Mouse (Mus musculus) right cerebral cortex, postnatal 36 days (tissue): Measurements from ENCODE around the gene Tspan9.
A peak's percentile ranks its signal among the peaks of the same experiment; 100 is the strongest.

Experiments
- DNase-seq, 2 experiments: peaks; one replicate each; pipeline ENCODE4 v3.0.0; 2022; ENCODE audit warnings: low spot score in 2 of 2, mixed read lengths in 1 of 2

The Tspan9 gene

DNA sequence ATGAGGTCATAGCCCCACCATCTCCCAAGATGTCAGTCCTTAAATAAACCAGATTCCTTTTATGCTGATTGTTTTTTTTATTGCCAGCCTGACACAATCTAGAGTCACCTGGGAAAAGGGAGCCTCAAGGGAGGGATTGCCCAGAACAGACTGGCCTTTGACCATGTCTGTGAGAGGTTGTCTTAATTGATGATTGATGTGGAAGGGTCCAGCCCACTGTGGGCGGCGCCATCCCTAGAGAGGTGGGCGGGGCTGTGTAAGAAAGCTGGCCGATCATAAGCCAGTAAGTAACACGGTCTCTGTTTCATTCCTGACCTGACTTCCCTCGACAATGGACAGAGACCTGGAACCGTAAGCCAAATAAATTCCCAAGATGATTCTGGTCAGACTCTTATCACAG, 124.3 kb downstream of the Tspan9 start:
- DNase-seq: no peak

DNA sequence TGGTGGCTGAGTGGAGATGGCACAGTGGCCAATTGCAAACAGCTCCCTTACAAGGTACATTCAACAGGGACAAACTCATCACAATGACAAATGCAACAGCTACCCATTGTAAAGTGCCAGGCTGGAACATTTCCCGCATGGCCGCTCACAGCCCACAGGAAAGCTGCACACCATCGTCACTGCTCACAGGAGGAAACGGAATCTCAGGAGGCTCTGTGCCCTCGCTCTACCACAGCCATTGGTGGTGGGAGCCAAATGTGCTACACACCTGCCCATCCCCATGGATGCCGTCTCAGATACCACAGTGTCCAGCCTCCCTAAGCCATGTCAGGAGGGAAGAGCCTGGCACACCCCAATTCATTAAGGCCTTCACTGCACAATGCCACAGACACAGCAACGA, 128.1 kb downstream of the Tspan9 start:
- no peak for DNase-seq

DNA sequence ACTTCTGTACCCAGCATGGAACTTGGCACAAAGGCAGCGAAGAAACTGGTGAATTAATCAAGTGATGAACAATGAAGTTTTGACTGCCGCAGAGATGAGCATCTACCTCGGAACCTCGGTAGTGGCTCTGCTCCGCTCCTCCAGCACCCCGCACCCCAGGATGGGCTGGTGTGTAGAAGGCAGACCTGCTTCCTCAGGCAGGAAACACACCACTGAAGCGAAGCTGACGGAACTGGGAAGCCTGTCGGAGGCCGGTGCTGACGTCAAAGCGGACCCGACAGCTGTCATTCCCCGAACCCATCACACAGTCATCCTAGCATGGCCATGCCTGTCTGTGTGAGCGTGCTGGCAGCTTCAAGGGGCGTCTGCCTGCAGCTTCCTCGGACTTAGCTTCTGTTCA, 131.6 kb downstream of the Tspan9 start:
- no peak for DNase-seq

DNA sequence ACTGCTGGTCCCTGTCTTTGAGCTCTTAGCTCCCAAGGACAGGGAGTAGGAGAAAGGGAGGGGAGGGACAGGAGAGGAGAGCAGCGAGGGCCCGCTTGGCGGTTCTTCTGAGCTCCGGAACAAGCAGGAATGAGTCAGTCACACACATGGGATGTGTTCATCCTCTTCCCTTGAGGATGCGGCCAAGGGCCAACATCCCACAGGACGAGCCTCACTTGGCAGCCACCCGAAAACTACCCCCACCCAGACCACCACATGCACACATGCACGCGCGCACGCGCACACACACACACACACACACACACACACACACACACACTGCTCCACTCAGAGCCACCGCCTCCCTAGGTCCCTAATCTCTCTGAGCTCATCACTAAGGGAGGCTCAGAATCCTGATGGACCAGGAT, 132.3 kb downstream of the Tspan9 start:
- peak; percentile 52 to 58 for DNase-seq

DNA sequence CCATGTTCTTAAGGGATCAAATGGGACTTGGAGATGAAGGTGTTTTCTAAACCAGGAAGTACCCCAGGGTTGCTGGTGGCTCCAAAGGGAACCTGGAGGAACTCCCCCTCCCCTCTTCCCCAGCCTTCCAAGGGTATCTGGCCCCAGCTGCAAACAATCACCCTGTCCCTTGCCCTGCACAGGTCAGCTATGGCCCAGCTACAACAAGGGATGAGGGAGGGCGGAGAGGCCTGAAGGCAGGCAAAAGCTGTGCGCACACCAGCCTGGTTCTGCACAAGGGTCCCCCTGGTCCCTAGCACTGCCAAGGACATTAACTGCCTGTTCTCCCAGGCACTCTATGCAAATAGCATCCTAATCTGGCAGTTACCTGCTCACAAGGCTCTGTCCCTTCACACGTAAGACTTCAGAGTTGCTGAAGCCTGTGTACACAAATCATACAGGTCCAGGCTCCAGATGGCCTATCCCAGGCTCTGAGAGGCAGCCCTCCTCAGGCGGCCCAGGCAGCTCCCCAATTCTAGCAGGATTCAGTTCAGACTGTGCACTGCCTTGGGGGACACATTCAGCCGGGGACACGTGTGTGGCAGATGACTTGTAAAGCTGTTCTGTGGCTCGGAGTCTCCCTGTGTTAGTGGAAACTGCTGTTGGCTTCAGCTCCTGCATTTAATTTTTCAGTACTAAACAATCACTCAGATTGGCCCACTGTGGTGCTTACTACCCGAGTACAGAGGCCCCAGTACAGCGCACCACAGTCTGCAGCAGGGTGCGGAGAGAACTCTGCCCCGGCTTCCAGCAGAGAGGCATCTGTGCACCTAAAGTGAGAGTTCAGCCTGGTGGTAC, 133.0 kb downstream of the Tspan9 start:
- DNase-seq: no peak

DNA sequence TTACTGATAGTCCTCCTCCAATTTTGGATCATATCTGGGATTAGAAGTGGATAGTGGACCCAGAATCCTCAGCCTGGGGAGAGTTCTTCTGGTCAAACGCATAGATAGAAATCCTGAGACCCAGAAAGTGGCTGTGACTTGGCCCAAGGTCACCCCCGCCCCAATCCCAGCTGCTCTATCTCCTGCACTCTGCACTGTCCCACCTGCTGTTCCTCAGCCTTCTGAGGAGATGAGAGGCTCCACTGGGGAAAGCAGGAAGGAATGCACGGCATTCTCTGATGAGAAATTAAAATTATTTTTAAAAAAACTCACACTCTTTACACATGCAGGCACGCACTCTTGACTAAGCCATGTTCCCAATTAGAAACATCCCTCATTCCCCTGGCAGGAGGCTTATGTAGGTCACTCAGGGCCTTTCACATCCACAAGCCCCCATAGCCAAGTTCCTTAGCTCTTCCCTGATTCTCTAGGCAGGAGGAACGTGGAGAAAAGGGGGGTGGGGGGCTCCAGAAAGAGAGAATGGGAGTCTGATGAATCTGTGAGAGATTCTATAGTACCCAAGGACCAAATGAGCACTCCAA, 135.3 kb downstream of the Tspan9 start:
- DNase-seq: no peak

DNA sequence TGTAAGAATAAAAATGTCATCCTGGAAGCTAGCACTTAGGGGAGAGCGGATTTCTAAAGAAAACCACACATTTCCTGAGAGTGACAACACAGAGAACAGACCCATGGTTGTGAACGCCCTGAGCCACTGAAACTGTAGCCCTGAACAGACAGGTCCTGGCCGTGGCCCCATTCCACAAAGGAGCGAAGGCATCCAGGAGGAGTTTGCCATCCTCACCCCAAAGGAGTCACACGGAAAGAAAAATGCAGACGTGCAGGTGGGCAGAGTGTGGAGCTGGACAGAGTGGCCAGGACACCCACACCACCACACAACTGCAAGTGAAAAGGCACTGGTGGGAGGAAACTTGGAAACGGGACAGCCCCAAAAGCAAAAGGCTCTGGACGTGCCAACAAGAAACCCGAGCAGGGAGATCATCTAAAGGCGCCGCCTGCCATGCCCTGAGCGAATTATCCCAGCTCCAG, 136.1 kb downstream of the Tspan9 start:
- DNase-seq: peak in 1 of 2 experiments; percentile 47

DNA sequence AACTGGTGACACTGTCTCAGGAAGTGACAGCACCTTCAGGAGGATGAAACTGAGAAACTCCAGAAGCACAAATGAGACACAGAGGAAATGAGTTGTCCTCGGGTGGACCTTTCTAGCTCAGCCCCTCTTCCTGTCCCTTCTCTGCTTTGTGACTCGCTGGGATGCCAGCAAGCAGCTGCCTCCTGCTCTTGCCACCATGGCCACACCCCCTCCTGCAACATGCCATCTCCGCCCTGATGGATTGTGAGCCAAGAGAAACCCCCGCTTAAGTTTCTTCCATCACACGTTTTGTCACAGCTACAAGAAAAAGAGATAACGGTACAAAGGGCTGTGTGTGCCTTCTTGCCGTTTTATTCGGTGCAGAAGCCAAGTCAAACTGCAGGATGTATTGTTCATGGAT, 137.2 kb downstream of the Tspan9 start:
- DNase-seq: no peak

DNA sequence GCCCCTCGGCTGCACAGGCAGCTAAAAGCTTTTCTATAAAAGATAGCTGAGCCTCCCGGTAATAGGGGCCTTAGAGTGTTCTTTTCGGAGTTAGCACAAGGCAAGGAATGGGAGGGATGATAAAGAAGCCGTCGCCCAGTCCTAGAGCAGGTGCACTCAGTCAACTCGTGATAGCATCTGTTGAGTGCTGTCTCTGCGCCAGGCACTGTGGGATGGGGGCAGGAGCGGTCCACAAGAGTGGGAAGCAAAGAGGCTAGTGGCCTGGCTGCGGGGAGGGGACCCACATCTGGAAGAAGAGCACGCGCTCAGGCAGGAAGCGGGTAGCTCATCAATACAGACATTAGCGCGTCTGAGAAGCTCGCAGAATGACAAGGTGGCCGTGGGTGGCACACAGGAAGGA, 138.8 kb downstream of the Tspan9 start:
- DNase-seq: no peak

DNA sequence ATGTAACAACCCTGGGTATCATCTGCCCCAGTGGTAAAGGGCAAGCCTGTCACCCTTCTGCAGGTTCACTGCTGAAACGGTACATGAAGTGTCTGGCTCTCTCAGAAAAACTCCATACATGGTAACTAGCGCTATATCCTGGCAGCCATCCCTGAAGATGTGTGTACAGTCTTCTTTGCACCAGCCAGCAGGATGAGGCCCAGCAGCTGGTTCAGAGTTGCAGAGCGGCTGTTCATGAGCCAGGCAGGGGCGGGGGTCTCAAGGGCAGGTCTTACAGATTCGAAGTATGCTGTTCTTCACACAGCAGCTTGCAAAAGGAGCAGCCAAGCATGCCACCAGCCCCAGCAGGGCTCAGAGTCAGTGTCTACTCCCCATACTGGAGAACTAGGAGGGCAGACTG, 139.9 kb downstream of the Tspan9 start:
- DNase-seq: no peak

DNA sequence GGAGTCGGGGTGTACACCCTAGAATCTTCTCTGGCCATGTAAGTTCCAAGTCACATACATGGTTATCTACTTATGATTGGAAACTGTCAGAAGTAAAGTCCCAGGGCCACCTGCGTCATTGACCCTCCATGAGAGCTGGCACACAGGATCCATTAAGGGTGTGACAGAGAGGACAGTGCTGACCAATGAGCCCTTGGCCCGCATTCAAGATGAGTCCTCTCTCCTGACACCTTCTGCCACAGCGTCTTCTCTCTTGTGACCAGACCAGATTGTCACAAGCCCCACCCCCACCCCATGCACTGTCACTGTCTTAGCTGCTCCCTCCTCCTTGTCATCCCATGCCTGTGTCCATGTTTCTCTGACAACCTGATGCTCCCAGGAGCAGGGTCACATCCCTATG, 140.7 kb downstream of the Tspan9 start:
- DNase-seq: no peak

DNA sequence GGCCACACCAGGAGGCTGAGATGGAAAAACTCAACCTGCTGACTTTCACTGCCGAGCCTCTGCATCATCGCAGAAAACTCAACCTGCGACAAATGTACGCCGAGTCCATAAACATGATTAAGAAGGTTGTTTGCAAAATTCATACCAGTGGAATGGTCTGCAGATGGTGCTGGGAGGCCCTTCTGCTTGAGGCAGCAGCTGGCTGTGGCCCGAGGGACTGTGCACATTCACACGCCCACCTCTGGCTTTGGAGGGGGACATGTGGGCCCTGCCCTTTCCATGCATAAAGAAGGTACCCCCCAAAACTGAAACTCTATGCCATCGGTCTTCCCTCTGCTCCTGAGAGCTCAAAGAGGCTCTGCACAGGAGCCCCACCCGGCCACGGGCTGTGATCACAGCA, 141.3 kb downstream of the Tspan9 start:
- DNase-seq: no peak

DNA sequence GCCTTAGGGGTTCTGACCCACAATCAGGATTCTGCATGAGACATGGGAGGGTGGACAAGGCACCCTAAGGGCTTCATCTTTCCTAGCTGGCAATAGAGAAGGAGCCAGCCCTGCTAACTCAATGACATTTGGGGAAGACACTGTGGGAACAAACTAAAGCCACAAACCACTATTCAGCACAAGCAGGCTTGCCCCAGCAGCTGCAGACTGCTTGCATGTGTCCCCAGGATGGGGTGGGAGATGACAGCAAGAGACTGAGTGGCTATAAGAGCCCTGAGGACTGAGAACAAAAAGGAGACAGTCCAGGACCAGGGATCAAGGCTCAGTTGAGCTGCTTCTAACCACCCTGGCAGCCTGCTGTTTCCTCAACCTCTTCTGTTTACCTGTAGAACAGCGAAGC, 141.8 kb downstream of the Tspan9 start:
- no peak for DNase-seq

DNA sequence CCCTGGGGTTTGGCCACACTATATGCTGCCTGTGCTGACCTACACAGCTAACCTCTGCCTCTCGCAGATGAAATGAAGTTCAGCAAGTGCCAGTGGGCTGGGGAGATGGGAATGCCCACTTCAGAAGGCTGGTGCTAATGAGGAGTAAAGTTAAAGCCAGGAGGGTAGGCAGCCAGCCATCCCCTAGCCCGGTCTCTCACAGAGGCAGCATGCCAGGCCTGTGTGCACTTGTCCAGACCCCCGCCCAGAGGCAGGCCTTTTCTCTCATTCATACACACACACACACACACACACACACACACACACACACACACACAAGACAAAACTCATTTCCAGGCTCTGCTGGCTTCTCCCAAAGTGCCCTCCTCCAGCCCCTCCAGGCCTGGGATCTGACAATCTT, 142.6 kb downstream of the Tspan9 start:
- DNase-seq: no peak

DNA sequence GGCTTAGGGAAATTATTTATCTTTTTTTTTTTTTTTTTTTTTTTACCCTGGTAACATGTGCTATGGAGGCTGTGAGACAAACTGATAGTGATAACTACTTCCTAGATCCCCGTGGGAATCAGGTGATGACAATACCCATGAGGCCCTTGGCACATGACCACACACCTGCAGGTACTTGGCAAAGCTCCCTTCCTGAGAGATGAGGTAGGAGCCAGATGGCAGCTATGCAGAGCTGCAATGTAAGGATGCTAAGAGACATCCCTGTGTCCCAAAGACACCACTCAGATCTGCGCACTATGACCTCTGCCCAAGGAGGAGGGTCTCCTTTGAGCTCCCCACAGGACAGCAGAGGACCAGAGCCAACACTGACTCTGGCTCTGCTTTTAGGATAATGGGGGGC, 144.3 kb downstream of the Tspan9 start:
- no peak for DNase-seq

DNA sequence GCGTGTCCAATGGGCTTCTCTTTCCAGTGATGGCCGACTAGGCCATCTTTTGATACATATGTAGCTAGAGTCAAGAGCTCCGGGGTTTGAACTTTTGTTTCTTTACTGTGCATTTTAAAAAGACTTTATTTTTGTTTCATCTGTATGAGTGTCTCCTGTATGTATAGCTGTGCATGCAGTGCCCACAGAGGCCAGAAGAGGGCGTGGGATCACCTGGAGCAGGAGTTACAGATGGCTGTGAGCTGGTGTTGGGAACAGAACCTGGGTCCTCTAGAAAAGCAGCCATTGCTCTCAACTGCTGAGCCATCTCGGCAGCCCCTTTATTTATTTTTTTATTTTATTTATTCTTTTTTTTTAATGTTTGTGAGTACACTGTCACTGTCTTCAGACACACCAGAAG, 146.5 kb downstream of the Tspan9 start:
- DNase-seq: no peak

DNA sequence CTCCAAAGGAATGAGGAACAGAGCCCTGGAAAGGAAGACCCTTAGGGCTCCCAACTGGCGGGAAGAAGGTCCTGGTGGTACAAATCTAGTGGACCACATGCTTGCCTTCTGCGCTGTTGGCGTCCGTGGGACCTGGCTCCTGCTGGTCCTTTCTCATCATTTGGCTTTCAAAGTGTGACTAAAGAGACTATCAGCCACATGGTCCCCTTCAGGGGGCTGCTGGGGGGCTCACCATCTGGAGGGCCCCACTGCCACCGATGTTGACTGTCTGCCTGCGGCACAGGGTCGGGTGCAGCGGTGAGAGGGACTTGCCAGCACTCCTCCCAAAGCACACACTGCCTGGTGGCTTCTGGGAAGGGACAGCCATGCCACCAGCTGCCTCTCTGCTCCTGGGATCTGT, 150.4 kb downstream of the Tspan9 start:
- no peak for DNase-seq

DNA sequence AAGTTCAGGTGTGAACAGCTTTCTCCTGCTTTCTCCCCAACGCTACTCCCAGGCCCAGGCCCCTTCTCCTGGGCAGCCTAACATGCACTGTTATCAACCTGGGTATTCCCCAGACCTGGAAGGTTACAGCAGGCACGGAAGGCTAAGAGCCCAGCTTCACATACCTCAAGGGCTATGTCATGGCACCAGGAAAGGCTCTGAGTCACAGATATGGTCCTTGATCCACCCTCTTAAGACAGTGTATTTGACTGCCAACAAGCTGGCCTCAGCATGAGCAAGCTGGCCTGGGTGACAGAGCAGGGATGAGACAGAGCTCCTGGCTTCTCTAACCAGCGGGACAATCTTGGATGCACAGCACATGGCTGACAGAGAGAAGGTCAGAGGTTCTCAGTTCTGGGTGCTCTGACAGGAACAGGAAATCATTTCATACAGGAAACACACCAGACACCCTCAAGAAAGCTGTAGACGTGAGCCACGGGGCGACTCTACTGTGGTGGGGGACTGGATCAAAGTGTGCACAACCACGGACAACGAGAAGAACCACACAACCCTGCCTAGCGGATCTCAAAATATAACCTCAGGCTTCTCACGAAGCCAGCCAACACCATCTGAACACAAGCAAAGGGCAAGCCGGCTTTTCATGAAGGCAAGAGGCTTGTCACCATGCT, 151.8 kb downstream of the Tspan9 start:
- no peak for DNase-seq

DNA sequence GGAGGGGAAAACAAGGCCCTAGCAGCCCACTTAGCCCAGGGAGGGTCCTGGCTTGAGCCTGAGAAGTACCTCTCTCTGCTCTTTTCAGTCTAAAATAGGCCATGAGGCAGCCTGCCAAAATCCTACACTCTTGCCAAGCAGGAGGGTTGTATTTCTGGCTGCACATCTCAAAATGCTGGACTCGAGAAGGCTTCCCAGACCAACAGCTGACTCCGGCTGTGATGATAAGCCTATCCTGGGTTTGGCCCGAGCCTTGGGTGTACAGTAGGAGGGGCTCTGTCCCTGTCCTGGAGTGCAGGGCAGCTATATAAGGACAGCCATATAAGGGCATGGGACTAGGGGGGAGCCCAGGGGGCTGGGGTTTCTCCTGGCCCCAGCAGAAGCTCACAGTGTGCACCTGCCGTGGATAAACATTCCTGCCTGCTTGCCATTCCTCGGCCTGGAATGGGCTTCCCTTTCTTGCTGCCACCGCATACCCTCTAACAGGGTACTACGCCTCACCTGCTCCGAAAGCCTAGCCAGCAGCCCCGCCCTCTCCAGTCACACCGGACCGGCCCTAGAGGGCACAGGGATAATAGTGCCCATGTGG, 153.7 kb downstream of the Tspan9 start:
- peak; percentile 54 to 74 for DNase-seq

DNA sequence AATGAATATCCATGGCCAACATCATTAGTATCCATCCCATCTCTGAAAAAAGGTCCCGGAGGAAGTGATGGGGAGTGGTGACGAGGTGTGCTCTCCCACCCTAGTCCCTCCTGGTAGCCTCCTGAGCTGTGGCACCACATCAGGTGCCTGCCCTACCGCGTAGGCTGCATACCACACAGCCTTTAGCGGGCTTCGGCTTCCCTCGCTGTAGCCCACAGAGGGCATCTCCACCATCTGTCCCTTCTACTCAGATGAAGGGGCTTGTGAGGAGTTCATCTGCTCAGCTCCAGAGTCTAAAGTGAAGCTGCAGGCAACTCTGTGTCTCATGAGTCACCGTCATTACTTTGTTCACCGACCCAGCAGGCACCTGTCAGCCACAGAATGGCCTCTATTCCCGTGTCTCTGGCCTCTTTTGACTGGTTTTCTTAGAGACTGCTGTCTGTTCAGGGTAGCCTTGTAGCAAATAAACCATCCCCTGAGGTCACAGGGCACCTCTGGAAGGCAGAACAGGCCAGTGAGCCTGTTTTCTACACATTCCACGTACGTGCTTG, 154.4 kb downstream of the Tspan9 start:
- DNase-seq: no peak

DNA sequence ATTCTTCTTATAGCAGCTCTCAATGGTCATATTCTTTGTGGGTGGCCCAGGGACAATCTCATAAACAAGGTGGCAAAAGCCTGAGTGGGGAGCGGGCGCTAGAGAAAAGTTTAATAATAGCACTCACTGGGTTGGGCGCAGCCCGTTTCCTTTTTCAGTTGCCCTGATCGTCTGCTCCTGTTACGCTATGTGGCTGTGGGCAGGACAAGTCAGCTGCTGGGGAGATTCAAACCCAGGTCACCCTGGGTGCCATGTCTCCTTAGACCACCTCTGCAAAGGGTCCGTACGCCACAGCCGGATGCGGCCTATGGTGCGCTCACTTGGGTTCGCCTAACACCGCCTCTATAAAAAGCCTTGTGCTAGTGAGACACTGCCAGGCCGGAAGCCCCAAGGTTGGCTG, 156.0 kb downstream of the Tspan9 start:
- no peak for DNase-seq

DNA sequence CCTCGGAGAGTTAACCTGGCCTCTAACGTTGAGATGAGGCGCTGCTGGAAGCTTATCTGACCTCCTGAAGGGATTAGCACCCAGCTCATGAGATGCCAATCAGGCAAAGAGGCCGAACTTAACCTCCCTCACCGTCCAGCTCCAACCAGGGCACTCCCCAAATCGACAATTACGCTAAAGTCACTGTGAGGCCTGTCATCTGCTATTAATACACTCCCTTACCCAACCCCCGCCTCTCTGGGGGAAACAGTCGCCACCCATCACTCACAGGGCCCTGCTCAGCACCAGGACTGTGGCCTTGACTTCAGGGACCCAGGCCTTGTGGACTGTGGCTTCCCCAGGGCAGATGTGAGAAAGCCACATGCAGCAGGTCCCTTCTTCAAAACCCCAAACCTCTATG, 157.0 kb downstream of the Tspan9 start:
- no peak for DNase-seq
